Mouse (Mus musculus): ENCODE measurements at regions not wholly inside any gene's neighbourhood (a gene's known extent, or its start where the extent isn't known, plus 50 kb on each side); places are given as distances from the start of the nearest gene placed in this dataset.

DNA sequence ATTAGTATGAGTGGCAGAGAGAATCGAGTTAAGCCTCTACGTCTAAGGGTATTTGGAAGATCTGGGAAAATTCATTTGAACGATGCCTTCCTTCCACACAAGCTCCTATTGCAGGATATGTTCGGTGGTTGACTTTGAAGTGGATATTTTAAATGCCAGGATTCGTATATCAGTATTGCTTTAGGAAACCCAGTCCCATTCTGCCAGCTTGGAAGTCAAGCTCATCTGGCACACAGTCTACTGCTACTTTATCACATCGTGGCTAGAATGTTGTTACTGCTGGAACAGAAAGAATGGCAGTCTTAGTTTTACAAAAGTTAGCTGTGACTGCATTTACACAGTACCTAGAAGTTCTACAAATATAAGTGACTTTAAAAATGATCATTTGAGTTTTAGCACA is 456.5 kb downstream of the Wdr20rt start:
- no peak for ATAC-seq (replicated peaks; ENCODE audit: extremely low read depth, insufficient read depth, low FRiP score)
- Histone ChIP-seq H3K27me3 (ENCODE audit: control insufficient read depth, insufficient read depth, low read length) (no peaks in the 10 kb centered on the region), H3K27ac (ENCODE audit: low read length) (no peak overlapping the region), H3K9me3 (replicated peaks; ENCODE audit: control insufficient read depth, low read length) (no peaks in the 10 kb centered on the region), H3K4me3 (ENCODE audit: low read length) (no peak overlapping the region), H3K4me2 (ENCODE audit: low read depth, low read length) (no peak overlapping the region), H3K9ac (ENCODE audit: low read length) (no peak overlapping the region), H3K4me1 (ENCODE audit: control insufficient read depth, insufficient read depth, low read length) (no peaks in the 10 kb centered on the region), H3K36me3 (ENCODE audit: control insufficient read depth, insufficient read depth) (no peaks in the 10 kb centered on the region)
- WGBS = 69% methylated on average over 6 of the region's 6 CpGs

GRCm38 (mm10) chr12:65704985-65705384 is 479.7 kb downstream of the Wdr20rt start:
- no peak for ATAC-seq (replicated peaks; ENCODE audit: extremely low read depth, insufficient read depth, low FRiP score)
- no peaks in the 10 kb centered on the region for H3K27me3 ChIP-seq (ENCODE audit: control insufficient read depth, insufficient read depth, low read length)

DNA sequence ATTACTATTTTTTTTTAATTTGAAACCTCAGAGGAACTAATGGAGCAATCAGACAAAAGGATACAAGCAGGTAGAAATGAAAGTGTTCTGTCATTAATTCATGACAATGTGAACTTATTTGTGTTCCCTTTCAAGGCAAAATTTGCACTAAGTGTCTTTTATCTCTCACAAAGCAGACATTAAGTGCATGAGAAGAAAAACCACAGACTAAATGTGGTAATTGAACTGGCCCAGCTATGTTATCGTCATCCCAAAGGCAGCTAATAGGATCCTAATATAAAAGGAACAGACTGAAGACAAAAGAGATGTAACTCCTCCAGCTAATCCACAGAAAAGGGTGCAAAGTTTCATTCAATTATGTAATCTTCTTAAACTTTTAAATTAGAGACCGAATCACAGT is 487.0 kb downstream of the Wdr20rt start:
- WGBS = 71% methylated on average over 2 of the region's 2 CpGs

More at GRCm38 (mm10) chr12:65704985-65705384, 479.7 kb downstream of the Wdr20rt start:
- Histone ChIP-seq H3K9ac (ENCODE audit: low read length) (no peak overlapping the region), H3K9me3 (replicated peaks; ENCODE audit: control insufficient read depth, low read length) (no peaks in the 10 kb centered on the region), H3K4me3 (ENCODE audit: low read length) (no peak overlapping the region), H3K4me1 (ENCODE audit: control insufficient read depth, insufficient read depth, low read length) (no peaks in the 10 kb centered on the region), H3K4me2 (ENCODE audit: low read depth, low read length) (no peak overlapping the region), H3K36me3 (ENCODE audit: control insufficient read depth, insufficient read depth) (no peaks in the 10 kb centered on the region), H3K27ac (ENCODE audit: low read length) (no peak overlapping the region)
- WGBS = 46% methylated on average over 1 of the region's 1 CpGs

More for the DNA sequence above, 487.0 kb downstream of the Wdr20rt start:
- H3K27me3 ChIP-seq (ENCODE audit: control insufficient read depth, insufficient read depth, low read length) = no peaks in the 10 kb centered on the region
- no peaks in the 10 kb centered on the region for H3K9me3 ChIP-seq (replicated peaks; ENCODE audit: control insufficient read depth, low read length)
- no peak overlapping the region for H3K27ac ChIP-seq (ENCODE audit: low read length)
- H3K9ac ChIP-seq (ENCODE audit: low read length) = no peak overlapping the region
- no peak overlapping the region for H3K4me3 ChIP-seq (ENCODE audit: low read length)
- ATAC-seq (replicated peaks; ENCODE audit: extremely low read depth, insufficient read depth, low FRiP score) = no peak
- H3K4me1 ChIP-seq (ENCODE audit: control insufficient read depth, insufficient read depth, low read length) = no peaks in the 10 kb centered on the region
- no peaks in the 10 kb centered on the region for H3K36me3 ChIP-seq (ENCODE audit: control insufficient read depth, insufficient read depth)
- H3K4me2 ChIP-seq (ENCODE audit: low read depth, low read length) = no peak overlapping the region
